Mouse (Mus musculus) bone marrow macrophage, adult 2 months (primary cell): ENCODE measurements around the gene Myh9. TPM values are rescaled to one million over a fixed set of nuclear protein-coding genes. Genes with fewer than 3 reads are reported as not detected.

Experiments
- H3K27ac ChIP-seq: 2 replicates; pipeline ENCODE4 v1.5.1; 2012; ENCODE audit warnings: low read depth, low read length; ENCODE audit not compliant: insufficient read depth
- H3K4me1 ChIP-seq: 2 replicates; pipeline ENCODE4 v1.6.1; 2012; ENCODE audit warnings: low read length; ENCODE audit not compliant: control insufficient read depth, insufficient read depth
- H3K4me3 ChIP-seq: 2 replicates; pipeline ENCODE4 v1.5.1; 2012; ENCODE audit warnings: mild to moderate bottlenecking, low read length, moderate library complexity; ENCODE audit not compliant: insufficient read depth
- CTCF ChIP-seq: IDR thresholded peaks from 2 replicates; pipeline ENCODE4 v1.5.1; 2012; ENCODE audit warnings: low read depth, mild to moderate bottlenecking, low read length, moderate library complexity
- POLR2A ChIP-seq: IDR thresholded peaks from 2 replicates; pipeline ENCODE4 v1.6.1; 2012; ENCODE audit warnings: mild to moderate bottlenecking, low read depth, low read length, borderline replicate concordance
- polyA plus RNA-seq: library from polyadenylated mRNA; stranded (reverse); fragments of >200 nt; gene quantifications from 2 replicates; pipeline ENCODE4 v1.2.4, GENCODE M21; 2012; ENCODE audit not compliant: missing spikeins, insufficient read depth, insufficient read length

Gene Myh9
- polyA plus RNA-seq = 170 and 194 TPM in 2 replicates

GRCm38 (mm10) chr15:77842047-77842843, at the start of gene Myh9:
Gene Myh9 (minus strand): TSS chr15:77842175.
- H3K4me3 ChIP-seq = peak within 1 kb of the TSS; percentile 90
- peak within 1 kb of the TSS; percentile 84 for H3K27ac ChIP-seq
- no peak for TF ChIP-seq CTCF
- peaks cover 25% of the 10 kb centered on the region for H3K4me1 ChIP-seq

DNA sequence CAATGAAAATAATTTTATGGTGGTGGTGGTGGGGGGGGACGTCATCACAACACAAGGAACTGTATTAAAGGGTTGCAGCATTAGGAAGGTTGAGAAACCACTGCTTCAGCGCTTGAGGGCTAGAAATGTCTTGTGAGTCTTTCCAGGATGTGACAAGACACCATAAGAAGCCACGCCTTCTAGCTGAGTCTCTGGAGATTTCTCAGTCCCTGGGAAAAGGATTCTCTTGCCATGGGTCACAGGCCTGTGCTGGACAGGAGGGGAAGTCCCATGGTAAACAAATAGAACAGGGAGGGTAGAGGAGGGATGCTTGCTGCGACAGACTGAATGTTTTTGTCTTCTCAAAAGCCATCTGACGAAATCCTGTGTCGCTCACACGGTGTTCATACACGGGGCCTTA, 49.8 kb upstream of the Myh9 start:
- TF ChIP-seq CTCF = no peak
- TF ChIP-seq POLR2A = no peak
- H3K4me1 ChIP-seq = peaks cover 17% of the 10 kb centered on the region
- H3K27ac ChIP-seq = no peak overlapping the region
- H3K4me3 ChIP-seq = no peak overlapping the region

DNA sequence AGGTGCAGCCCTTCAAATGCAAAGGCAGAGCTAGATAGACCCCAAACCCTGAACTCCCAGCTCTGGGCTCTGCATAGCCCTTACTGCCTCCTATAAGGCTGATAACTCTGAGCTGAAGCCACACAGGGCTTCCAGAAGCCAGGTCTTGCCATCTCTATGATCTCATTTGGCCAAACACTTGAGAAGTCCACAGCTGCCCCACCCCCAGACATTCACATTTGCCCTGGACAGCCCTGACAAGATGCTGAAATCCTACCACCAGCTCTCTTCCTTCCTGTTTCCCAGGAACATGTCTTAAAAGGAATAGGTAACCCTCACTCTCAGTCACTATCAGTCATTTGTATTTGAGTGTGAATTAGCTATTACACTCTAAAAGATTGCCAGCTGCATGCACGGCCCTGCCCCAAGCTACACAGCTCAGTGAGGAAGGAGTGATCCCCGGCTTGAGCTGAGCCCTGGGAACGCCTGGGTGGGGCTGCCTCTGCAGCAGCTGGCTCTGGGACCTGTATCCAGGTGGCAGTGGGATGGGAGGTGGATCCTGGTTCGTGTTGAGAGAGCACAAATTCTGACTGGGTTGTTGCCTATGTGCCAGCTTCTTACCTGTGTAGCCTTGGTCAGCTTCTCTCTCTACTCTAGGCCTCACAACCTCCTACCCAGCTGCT, 47.9 kb upstream of the Myh9 start:
- Histone ChIP-seq H3K4me1 (peaks cover 21% of the 10 kb centered on the region), H3K4me3 (no peak overlapping the region), H3K27ac (no peak overlapping the region)
- no peak for TF ChIP-seq POLR2A
- no peak for TF ChIP-seq CTCF

- no peak overlapping the region for H3K4me3 ChIP-seq
- no peak overlapping the region for H3K27ac ChIP-seq
- peaks cover 21% of the 10 kb centered on the region for H3K4me1 ChIP-seq
- TF ChIP-seq CTCF (no peak), POLR2A (no peak)
Observed at GRCm38 (mm10) chr15:77888286-77888685, 46.3 kb upstream of the Myh9 start.

- no peak for TF ChIP-seq CTCF
- TF ChIP-seq POLR2A = no peak
- H3K4me1 ChIP-seq = peaks cover 21% of the 10 kb centered on the region
- H3K4me3 ChIP-seq = no peak overlapping the region
- H3K27ac ChIP-seq = no peak overlapping the region
Observed at GRCm38 (mm10) chr15:77887093-77887488, 45.1 kb upstream of the Myh9 start.

DNA sequence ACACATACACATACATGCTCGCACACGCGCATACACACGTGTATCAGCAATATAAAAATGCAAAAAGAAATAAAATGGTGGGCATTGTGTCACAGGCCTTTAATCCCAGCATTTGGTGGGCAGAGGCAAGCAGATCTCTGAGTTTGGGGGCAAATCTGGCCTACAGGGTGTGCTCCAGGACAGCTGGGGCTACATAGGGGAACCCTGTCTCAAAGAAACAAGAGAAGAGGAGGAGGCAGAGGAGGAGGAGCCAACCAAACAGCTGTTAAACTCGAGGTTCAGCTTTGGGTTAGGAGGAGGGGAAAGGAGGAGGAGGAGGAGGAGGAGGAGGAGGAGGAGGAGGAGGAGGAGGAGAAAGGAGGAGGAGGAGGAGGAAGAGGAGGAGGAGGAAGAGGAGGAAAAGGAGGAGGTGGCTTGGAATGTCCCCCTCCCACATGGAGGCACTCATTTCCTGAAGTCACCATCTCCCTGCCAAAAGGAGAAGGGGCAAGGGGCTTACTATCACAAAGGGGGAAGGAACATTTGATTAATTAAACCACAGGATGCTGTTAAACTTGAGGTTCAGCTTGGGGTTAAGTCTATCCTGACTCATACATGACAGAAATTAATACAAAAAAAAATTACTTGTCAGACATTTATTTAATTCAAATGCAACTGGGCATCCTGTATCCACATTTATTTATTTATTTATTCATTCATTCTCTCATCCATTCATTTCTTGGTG, 44.6 kb upstream of the Myh9 start:
- no peak overlapping the region for H3K27ac ChIP-seq
- H3K4me3 ChIP-seq = no peak overlapping the region
- TF ChIP-seq POLR2A (no peak), CTCF (no peak)
- peaks cover 20% of the 10 kb centered on the region for H3K4me1 ChIP-seq

DNA sequence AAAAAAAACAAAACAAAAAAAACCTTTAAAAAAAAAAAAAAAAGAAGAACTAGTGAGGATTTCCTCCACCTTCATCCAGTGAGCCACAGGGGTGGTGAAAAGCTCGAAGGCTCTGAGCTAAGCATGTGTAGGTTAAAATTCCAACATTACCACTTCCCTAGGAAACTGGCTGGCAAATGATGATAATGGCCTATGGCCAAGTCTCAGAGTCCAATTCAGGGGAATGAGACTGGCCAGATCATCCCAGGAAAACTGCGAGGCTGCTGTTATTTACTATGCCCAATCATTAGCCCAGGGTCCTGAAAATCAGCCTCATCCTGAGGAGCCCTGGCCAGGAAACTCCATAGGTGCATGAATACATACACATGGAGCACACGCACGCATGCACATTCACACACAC, 44.0 kb upstream of the Myh9 start:
- H3K27ac ChIP-seq = no peak overlapping the region

GRCm38 (mm10) chr15:77885159-77885558, 43.2 kb upstream of the Myh9 start:
- H3K27ac ChIP-seq = no peak overlapping the region
- TF ChIP-seq POLR2A (no peak), CTCF (no peak)
- H3K4me1 ChIP-seq = peaks cover 19% of the 10 kb centered on the region
- no peak overlapping the region for H3K4me3 ChIP-seq

More for the DNA sequence above, 44.0 kb upstream of the Myh9 start:
- Histone ChIP-seq H3K4me3 (no peak overlapping the region), H3K4me1 (peaks cover 19% of the 10 kb centered on the region)
- TF ChIP-seq POLR2A (no peak), CTCF (no peak)

GRCm38 (mm10) chr15:77883697-77884010, 41.7 kb upstream of the Myh9 start:
- TF ChIP-seq CTCF (no peak), POLR2A (no peak)
- Histone ChIP-seq H3K4me1 (peaks cover 17% of the 10 kb centered on the region), H3K4me3 (no peak overlapping the region), H3K27ac (no peak overlapping the region)

DNA sequence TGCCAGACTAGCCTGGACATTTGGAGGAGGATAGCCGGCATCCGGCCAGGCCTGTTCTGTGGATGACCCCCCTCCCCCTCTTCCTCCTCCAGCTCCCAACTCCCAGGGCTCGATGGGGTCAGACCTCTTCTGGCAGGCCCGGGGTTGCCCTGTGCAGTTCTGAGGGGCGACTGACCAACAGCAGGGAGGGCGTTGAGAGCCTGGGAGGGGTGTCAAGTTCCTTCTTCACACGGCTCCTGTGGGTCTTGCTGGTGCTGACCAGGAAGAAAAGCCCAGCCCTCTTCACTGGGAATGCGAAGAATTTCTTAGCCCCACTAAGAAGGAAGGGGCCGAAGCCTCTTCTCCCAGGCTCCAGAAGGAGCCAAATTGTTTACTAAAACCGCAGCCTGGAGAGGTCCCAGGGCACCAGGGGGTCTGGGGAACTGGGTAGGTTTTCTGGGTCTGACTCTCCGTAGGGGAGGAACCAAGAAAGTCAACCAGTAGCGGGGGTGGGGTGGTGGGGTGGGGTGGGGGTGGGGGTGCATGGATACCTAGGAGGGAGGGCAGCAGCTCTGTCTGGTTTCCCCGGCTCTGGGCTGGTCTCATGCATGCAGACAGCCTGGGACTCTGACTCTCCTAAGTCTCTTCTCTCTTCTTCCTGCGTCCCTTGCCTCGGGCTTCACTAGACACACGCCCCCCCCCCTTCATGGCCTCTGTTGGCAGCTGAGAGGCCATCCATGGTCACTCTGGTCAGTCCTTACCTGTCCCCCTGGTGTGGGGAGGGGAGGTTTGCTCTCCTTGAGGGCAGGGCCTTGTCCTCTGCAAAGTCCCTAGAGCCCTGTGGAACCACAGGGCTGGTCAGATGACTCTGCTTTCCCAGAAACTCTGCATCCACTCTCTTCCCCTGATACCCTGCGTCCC, 41.1 kb upstream of the Myh9 start:
- H3K4me1 ChIP-seq = peaks cover 12% of the 10 kb centered on the region
- no peak overlapping the region for H3K27ac ChIP-seq
- TF ChIP-seq CTCF (no peak), POLR2A (no peak)
- H3K4me3 ChIP-seq = no peak overlapping the region
